Mouse (Mus musculus): ENCODE measurements around the gene Fmo3. TPM values are rescaled to one million over a fixed set of nuclear protein-coding genes. Genes with fewer than 3 reads are reported as not detected.

Fmo3 gene
- total RNA-seq (2014; fragmentation: Nextera tagmentation), result not detected in 2 replicates
- not detected in 2 replicates for total RNA-seq (2017)

GRCm38 (mm10) chr1:162984428-162984827 lies at the start of gene Fmo3:
Gene Fmo3, minus strand, starts transcription at chr1:162984528.
- no peak for ATAC-seq (replicated peaks; ENCODE audit: low FRiP score, low TSS enrichment, poor library complexity, severe bottlenecking)

DNA sequence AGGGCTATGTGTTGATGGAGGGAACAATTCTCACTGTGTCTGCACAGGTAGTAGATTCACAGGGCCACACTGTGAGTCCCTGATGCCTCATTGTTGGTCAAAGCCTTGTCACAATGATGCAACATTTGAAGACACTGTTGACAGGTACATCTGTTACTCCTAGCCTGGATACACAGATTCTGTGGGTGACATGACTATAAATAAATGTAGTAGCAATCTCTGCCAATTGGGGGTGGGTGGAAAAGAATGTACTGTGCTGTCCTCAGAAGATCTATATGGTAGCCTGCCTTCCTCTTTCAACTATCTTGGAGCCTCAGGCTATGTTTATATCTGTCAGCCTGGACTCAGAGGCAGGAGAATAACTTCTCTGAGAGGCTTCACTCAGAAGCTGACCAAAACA lies 38.7 kb upstream of the Fmo3 start:
- ATAC-seq (replicated peaks; ENCODE audit: low FRiP score, low TSS enrichment, poor library complexity, severe bottlenecking), result no peak

GRCm38 (mm10) chr1:163009220-163009619 lies 24.9 kb upstream of the Fmo3 start:
- ATAC-seq (replicated peaks; ENCODE audit: low FRiP score, low TSS enrichment, poor library complexity, severe bottlenecking), result no peak

- ATAC-seq (replicated peaks; ENCODE audit: low FRiP score, low TSS enrichment, poor library complexity, severe bottlenecking), result no peak
These were observed 19.2 kb upstream of the Fmo3 start for GRCm38 (mm10) chr1:163003496-163003895.

- ATAC-seq (replicated peaks; ENCODE audit: low FRiP score, low TSS enrichment, poor library complexity, severe bottlenecking), result no peak
These were observed 17.0 kb upstream of the Fmo3 start for GRCm38 (mm10) chr1:163001271-163001829.

- no peak for ATAC-seq (replicated peaks; ENCODE audit: low FRiP score, low TSS enrichment, poor library complexity, severe bottlenecking)
These were observed 3.2 kb upstream of the Fmo3 start for GRCm38 (mm10) chr1:162987546-162987945.

DNA sequence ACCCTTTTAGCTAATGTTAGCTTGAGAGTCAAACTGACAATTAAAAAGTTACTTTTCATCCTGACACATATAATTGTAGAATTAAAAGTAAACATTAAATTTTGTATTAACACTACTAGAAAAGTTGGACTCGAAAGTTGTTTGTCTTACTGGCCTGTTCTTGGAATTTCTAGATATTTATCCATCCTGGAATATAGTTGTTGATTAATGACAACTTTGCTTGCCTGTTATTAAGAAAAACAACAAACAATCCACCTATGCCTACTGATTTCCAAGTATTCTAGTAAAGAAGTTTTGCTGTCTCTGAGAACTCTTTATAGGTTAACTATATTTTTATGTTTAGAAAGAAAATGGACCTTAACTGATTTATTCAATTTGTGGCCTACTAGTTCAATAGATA lies 2.4 kb upstream of the Fmo3 start:
- ATAC-seq (replicated peaks; ENCODE audit: low FRiP score, low TSS enrichment, poor library complexity, severe bottlenecking), result no peak

DNA sequence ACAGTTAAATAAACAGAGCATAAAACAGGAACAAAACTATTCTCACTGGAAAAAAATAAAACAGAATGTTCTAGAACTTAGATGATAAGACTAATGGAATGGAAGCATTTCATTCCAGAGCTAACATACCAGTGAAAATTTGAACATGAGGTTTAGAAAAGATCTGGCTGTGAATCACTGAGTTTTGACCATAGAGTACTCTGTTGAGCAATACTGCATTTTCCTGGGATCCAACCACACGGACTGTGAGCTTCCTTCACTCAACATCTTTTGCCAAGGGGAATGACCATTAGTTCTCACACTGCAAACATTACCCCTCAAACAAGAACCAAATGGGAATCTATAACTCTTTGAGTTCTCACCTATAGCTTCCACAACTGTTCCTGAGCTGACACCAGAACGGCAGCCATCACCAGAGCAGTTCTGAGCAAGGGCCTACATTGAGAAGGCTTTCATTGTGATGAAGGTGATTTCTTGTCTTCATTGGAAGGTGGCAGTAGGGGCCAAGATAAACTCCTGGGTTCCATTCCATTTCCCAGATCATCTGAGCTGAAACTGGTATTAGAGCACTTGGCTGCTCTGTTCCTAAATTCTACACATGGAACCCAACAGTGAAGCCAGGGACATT lies 1.9 kb upstream of the Fmo3 start:
- no peak for ATAC-seq (replicated peaks; ENCODE audit: low FRiP score, low TSS enrichment, poor library complexity, severe bottlenecking)

DNA sequence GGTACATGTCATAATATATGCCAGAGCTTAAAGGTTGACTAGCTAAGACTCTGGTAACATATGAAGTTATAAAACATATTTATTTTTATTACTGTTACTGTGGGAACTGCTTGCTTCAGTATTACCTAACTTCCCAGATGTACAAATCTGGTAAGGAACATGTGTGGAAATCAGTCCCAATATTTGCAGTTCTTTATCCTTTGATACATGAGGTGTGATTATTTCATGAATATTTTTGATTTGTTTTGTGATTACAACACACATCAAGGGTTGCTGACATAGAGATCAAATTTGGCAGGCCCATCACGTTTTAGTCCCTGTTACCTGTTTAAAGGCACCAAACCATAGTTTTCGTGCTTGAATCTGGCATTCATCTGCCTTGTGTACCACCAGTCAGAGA lies 20.8 kb downstream of the Fmo3 start:
- no peak for ATAC-seq (replicated peaks; ENCODE audit: low FRiP score, low TSS enrichment, poor library complexity, severe bottlenecking)

- ATAC-seq (replicated peaks; ENCODE audit: low FRiP score, low TSS enrichment, poor library complexity, severe bottlenecking), result no peak
These were observed 26.9 kb downstream of the Fmo3 start for GRCm38 (mm10) chr1:162957422-162957821.

DNA sequence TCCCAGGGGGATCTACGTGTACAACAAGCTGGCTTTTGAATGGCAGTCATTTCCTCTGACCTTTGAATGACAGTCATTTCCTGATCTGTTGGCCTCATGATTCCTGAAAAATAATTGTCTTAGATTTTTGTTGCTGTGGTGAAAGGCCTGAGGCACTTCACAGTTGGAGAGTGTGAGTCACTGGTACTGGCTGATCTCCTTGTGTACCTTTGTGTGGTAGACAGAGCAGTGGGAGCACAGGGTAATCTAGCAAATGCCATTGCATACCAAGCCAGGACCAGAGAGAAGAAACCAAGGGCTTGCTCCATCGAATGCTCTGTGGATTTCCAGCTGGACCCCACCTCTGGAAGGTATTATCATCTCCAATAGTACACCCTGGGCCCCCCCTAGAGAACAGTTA lies 31.2 kb downstream of the Fmo3 start:
- no peak for ATAC-seq (replicated peaks; ENCODE audit: low FRiP score, low TSS enrichment, poor library complexity, severe bottlenecking)

GRCm38 (mm10) chr1:162949763-162950162 lies 34.6 kb downstream of the Fmo3 start:
- no peak for ATAC-seq (replicated peaks; ENCODE audit: low FRiP score, low TSS enrichment, poor library complexity, severe bottlenecking)

DNA sequence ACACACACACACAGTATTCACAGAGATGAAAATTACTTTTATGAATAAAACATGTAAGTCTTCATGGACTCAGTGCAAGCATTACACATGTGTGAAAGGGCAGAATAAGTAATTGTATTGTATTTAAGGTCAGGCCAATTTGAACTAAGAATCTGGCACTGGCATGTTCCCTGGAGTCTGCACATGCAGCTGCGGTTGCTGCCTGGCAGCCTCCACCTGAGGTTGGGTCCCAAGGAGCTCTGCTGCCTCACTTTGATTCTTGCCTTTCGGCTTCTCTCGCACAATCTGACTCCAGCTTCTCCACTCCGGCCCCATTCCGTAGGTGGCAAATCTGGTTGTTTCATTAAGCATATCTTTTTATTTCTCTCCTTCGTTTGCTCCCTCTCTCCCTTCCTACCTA lies 36.4 kb downstream of the Fmo3 start:
- ATAC-seq (replicated peaks; ENCODE audit: low FRiP score, low TSS enrichment, poor library complexity, severe bottlenecking), result no peak

DNA sequence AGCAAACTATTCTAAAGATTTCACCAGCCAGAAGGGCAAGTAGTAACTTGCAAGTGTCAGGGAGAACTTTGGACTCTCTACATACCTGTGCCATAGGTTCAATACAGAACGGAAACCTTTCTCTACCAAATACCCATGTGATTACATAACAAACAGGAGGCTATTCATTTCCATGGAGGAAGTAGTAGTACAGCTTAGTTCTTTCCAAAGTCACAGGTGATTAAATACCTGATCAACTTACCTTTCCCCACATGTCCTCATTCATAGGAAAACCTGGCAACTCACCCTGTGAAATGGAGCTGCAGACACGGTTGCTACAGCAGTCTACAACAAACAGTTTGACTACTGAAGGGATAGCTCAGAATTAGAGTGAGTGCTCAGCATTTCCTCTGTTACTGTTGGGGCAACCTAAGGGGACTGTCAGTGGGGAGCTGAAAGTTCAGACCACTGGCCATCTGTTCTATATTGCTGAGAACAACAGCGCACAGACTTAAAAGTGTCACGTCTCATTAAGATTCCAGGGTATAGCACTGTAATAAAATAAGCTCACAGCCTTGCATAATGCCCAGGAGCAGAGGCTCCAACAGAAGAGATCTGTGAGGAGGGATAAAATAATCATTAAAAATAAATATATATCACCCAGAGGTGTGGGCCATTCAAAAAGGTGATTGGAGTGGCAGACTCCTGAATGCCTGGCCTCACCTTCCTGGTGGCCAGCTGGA lies 37.3 kb downstream of the Fmo3 start:
- no peak for ATAC-seq (replicated peaks; ENCODE audit: low FRiP score, low TSS enrichment, poor library complexity, severe bottlenecking)

DNA sequence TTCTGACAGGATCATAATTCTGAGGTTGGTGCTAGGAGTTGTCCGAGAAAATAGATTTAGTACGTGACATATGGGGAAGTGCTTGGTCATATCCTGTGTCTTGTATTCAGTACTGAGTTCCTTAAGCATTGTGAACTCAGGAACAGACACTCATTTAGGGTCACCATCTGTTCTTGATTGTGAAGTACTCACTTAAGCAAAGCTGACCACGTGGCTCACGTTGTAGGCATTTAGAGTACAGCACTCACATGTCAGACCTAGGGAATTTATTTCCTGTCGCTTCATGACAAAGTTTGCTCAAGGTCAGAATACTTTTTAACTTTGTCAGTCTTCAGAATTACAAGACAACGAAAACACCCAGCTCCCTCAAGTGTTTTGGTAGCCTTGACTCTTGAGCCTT lies 40.6 kb downstream of the Fmo3 start:
- no peak for ATAC-seq (replicated peaks; ENCODE audit: low FRiP score, low TSS enrichment, poor library complexity, severe bottlenecking)

GRCm38 (mm10) chr1:162938696-162939351 lies 45.5 kb downstream of the Fmo3 start:
- ATAC-seq (replicated peaks; ENCODE audit: low FRiP score, low TSS enrichment, poor library complexity, severe bottlenecking), result no peak

DNA sequence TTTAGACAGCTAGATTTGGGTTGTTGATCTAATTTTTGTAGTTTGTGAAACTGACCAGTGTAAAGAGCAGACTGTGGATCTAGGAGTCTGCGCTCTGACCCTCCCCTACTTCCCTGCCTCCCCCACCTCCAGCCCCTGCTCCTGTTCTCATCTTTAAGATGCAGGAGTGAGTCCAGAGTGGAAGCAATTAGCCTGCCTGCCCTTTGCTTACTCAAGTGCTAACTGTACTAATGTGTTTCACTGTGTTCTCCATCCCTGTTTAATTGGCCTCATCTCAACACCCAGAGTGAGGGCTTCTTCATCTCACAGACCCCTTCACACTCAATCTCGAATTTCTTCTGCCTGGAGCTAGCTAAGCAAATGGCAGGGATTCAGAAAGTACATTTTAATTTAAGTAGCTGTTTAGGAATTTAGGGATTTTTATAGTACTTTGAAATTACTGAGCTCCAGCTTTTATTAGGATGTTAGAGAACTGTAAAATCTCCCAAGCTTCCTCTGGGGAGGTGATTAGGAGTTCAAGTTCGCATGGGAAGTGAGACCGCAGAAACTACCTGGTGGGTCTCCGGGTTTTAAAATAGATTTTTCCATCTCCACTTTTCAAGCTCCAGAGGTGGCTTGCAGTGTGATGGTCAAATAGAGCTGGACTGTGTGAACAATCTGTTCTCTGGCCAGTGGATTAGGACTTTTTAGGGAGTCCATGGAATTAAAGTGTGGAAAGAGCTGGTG lies 46.2 kb downstream of the Fmo3 start:
- ATAC-seq (replicated peaks; ENCODE audit: low FRiP score, low TSS enrichment, poor library complexity, severe bottlenecking), result no peak

- no peak for ATAC-seq (replicated peaks; ENCODE audit: low FRiP score, low TSS enrichment, poor library complexity, severe bottlenecking)
These were observed 46.9 kb downstream of the Fmo3 start, which contains the start of gene Fmo6 for GRCm38 (mm10) chr1:162937415-162937814. Gene Fmo6, minus strand, starts transcription at chr1:162937515.

- no peak for ATAC-seq (replicated peaks; ENCODE audit: low FRiP score, low TSS enrichment, poor library complexity, severe bottlenecking)
These were observed 49.8 kb downstream of the Fmo3 start for GRCm38 (mm10) chr1:162934374-162935012.

Data from megakaryocyte-erythroid progenitor cell, adult 5-6 weeks (primary cell).